8 mouse cellular contexts compared by ENCODE assay signal in the genomic region with DNA sequence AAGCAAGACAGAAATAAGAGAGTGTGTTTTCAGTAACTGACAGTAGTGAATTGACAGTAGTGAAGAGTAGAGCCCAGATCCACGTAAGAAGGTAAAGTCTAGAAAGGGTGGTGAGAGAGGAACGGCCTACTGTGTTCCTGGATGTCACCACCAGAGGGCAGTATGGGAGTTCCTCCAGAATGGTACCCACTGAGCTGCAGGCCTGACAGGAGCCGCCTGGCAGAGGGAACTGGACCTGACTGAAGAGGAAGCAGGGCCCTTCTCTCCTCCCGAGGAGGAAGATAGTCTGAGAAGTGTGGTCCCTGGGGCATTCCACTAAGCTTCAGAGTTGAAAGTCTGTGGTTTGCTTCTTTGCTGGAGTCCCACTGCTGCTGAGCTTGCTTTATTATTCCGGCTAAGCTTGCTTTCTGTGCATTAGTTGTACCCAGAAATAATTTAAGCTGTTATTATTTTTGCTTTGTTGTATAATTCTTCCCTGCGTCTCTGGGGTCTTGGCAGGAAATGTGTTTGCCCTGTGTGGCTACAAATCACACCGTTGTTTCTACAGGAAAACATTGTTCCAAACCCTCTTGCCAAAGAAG. TPM values are rescaled to one million over a fixed set of nuclear protein-coding genes. Genes with fewer than 3 reads are reported as not detected.
DNase-seq lines count a peak whose midpoint lies in the region; ATAC-seq and TF ChIP-seq lines count a peak whose summit lies in the region.

No protein-coding gene starts in this region.

- H3K9ac ChIP-seq in embryonic facial prominence, embryonic 12.5 days, result no peak overlapping the region
- H3K9ac ChIP-seq in limb, embryonic 14.5 days (ENCODE audit: low read depth, low read length, severe bottlenecking), result no peak overlapping the region
- no peak overlapping the region for H3K9ac ChIP-seq in midbrain, postnatal 0 days (replicated peaks; ENCODE audit: low read length, poor library complexity, severe bottlenecking)

- 27% methylated on average over 7 of the region's 7 CpGs for WGBS in embryonic facial prominence, embryonic 12.5 days
- 28% methylated on average over 7 of the region's 7 CpGs for WGBS in limb, embryonic 14.5 days
- 26% methylated on average over 7 of the region's 7 CpGs for WGBS in midbrain, postnatal 0 days

- no peaks in the 10 kb centered on the region for H3K9me3 ChIP-seq in embryonic facial prominence, embryonic 12.5 days
- H3K9me3 ChIP-seq in limb, embryonic 14.5 days (ENCODE audit: control insufficient read depth, low read length), result no peaks in the 10 kb centered on the region
- H3K9me3 ChIP-seq in midbrain, postnatal 0 days (ENCODE audit: low read length), result no peaks in the 10 kb centered on the region

- H3K27me3 ChIP-seq in embryonic facial prominence, embryonic 12.5 days, result no peaks in the 10 kb centered on the region
- H3K27me3 ChIP-seq in limb, embryonic 14.5 days (ENCODE audit: control insufficient read depth, insufficient read depth, low read length), result no peaks in the 10 kb centered on the region
- H3K27me3 ChIP-seq in midbrain, postnatal 0 days (ENCODE audit: insufficient read depth, low read length), result no peaks in the 10 kb centered on the region

- 0 out of 2 replicates have a peak, but pooled peaks cover 4% of the 10 kb centered on the region for H3K4me1 ChIP-seq in embryonic facial prominence, embryonic 12.5 days
- no peaks in the 10 kb centered on the region for H3K4me1 ChIP-seq in limb, embryonic 14.5 days (ENCODE audit: control insufficient read depth, insufficient read depth, low read length)
- no peaks in the 10 kb centered on the region for H3K4me1 ChIP-seq in midbrain, postnatal 0 days (ENCODE audit: insufficient read depth, low read length)

- peak; percentile 77; the same call in 1 of the 2 replicates for ATAC-seq in embryonic facial prominence, embryonic 12.5 days (ENCODE audit: insufficient number of reproducible peaks, insufficient read depth, low FRiP score, low TSS enrichment)
- ATAC-seq in limb, embryonic 14.5 days (ENCODE audit: low FRiP score, low read depth), result peak; percentile 85
- ATAC-seq in midbrain, postnatal 0 days (ENCODE audit: low FRiP score), result peak; percentile 74

- no peak for TF ChIP-seq POLR2A in limb, embryonic 14.5 days (IDR thresholded peaks at IDR 0.05; ENCODE audit: borderline replicate concordance, extremely low read depth, insufficient read depth, insufficient read length)

- DNase-seq in 416B (ENCODE audit: low read depth), result peak; percentile 90
- DNase-seq in adrenal gland, postnatal 14 days, result peak; percentile 91
- peak; percentile 81 to 82 for DNase-seq in heart, adult 9 months (ENCODE audit: low spot score in 2 of 2)
- peak; percentile 82 to 86 for DNase-seq in kidney, adult 8-10 months
- peak; percentile 89 for DNase-seq in limb, embryonic 14.5 days (ENCODE audit: low spot score)
- peak; percentile 91 for DNase-seq in midbrain, postnatal 0 days (ENCODE audit: low spot score)
- DNase-seq in spleen, postnatal 14 days (ENCODE audit: low spot score in 2 of 2), result peak; percentile 56 to 77

- peaks cover 7% of the 10 kb centered on the region; the same call in 1 of the 2 replicates for H3K36me3 ChIP-seq in embryonic facial prominence, embryonic 12.5 days
- peaks cover 3% of the 10 kb centered on the region; the same call in 1 of the 2 replicates for H3K36me3 ChIP-seq in limb, embryonic 14.5 days (ENCODE audit: control insufficient read depth, insufficient read depth, low read length)
- peaks cover 34% of the 10 kb centered on the region for H3K36me3 ChIP-seq in midbrain, postnatal 0 days (ENCODE audit: insufficient read depth, low read length)

- no peak overlapping the region for H3K4me3 ChIP-seq in embryonic facial prominence, embryonic 12.5 days
- no peak overlapping the region for H3K4me3 ChIP-seq in limb, embryonic 14.5 days (replicated peaks; ENCODE audit: low read length)
- H3K4me3 ChIP-seq in midbrain, postnatal 0 days (ENCODE audit: low read depth, low read length), result no peak overlapping the region

- peak; percentile 89 for TF ChIP-seq CTCF in midbrain, postnatal 0 days (IDR thresholded peaks at IDR 0.05)

- no peak overlapping the region for H3K4me2 ChIP-seq in embryonic facial prominence, embryonic 12.5 days (replicated peaks)
- H3K4me2 ChIP-seq in limb, embryonic 14.5 days (replicated peaks; ENCODE audit: low read depth, low read length, severe bottlenecking), result no peak overlapping the region
- H3K4me2 ChIP-seq in midbrain, postnatal 0 days (ENCODE audit: low read depth, low read length, poor library complexity, severe bottlenecking), result no peak overlapping the region

- H3K27ac ChIP-seq in embryonic facial prominence, embryonic 12.5 days, result peak overlapping the region; percentile 36; the same call in 1 of the 2 replicates
- no peak overlapping the region for H3K27ac ChIP-seq in limb, embryonic 14.5 days (replicated peaks; ENCODE audit: low read depth, low read length)
- no peak overlapping the region for H3K27ac ChIP-seq in midbrain, postnatal 0 days (ENCODE audit: low read depth, low read length)

RNA-seq across cellular contexts. Expression of gene Lsm10, which starts 10.3 kb away (rescaled TPM):
- 17.9 and 20.6 TPM in 2 replicates for total RNA-seq in adrenal gland, postnatal 14 days (2021)
- 42.8 and 45.3 TPM in 2 replicates for polyA plus RNA-seq in embryonic facial prominence, embryonic 12.5 days (2016; fragmentation: Nextera tagmentation; extraction: Ambion mirVana)
- polyA plus RNA-seq in limb, embryonic 14.5 days (2012; rRNA removed), result 44.0 and 50.4 TPM in 2 replicates
- 53.7 and 54.3 TPM in 2 replicates for polyA plus RNA-seq in limb, embryonic 14.5 days (2014; fragmentation: Nextera tagmentation; extraction: Ambion mirVana)
- 27.0 and 28.6 TPM in 2 replicates for total RNA-seq in midbrain, postnatal 0 days (2014; rRNA removed)
- 47.7 and 49.3 TPM in 2 replicates for polyA plus RNA-seq in midbrain, postnatal 0 days (2015; fragmentation: Nextera tagmentation; extraction: Ambion mirVana)

RNA-seq across cellular contexts. Expression of gene Stk40, which starts 17.7 kb away (rescaled TPM):
- 39.2 and 48.2 TPM in 2 replicates for total RNA-seq in adrenal gland, postnatal 14 days (2021)
- polyA plus RNA-seq in embryonic facial prominence, embryonic 12.5 days (2016; fragmentation: Nextera tagmentation; extraction: Ambion mirVana), result 45.7 and 48.0 TPM in 2 replicates
- 21.3 and 25.5 TPM in 2 replicates for polyA plus RNA-seq in limb, embryonic 14.5 days (2012; rRNA removed)
- polyA plus RNA-seq in limb, embryonic 14.5 days (2014; fragmentation: Nextera tagmentation; extraction: Ambion mirVana), result 27.9 and 29.1 TPM in 2 replicates
- total RNA-seq in midbrain, postnatal 0 days (2014; rRNA removed), result 18.0 and 21.2 TPM in 2 replicates
- polyA plus RNA-seq in midbrain, postnatal 0 days (2015; fragmentation: Nextera tagmentation; extraction: Ambion mirVana), result 16.9 and 17.4 TPM in 2 replicates

RNA-seq across cellular contexts. Expression of gene Oscp1, which starts 27.7 kb away (rescaled TPM):
- total RNA-seq in adrenal gland, postnatal 14 days (2021), result 5.2 and 5.8 TPM in 2 replicates
- 15.8 and 21.7 TPM in 2 replicates for polyA plus RNA-seq in embryonic facial prominence, embryonic 12.5 days (2016; fragmentation: Nextera tagmentation; extraction: Ambion mirVana)
- 5.3 and 5.8 TPM in 2 replicates for polyA plus RNA-seq in limb, embryonic 14.5 days (2012; rRNA removed)
- polyA plus RNA-seq in limb, embryonic 14.5 days (2014; fragmentation: Nextera tagmentation; extraction: Ambion mirVana), result 13.2 and 13.8 TPM in 2 replicates
- total RNA-seq in midbrain, postnatal 0 days (2014; rRNA removed), result 19.1 and 34.3 TPM in 2 replicates
- polyA plus RNA-seq in midbrain, postnatal 0 days (2015; fragmentation: Nextera tagmentation; extraction: Ambion mirVana), result 47.7 and 50.2 TPM in 2 replicates

RNA-seq across cellular contexts. Expression of gene Mrps15, which starts 39.4 kb away (rescaled TPM):
- total RNA-seq in adrenal gland, postnatal 14 days (2021), result 77.6 and 79.9 TPM in 2 replicates
- polyA plus RNA-seq in embryonic facial prominence, embryonic 12.5 days (2016; fragmentation: Nextera tagmentation; extraction: Ambion mirVana), result 158 TPM in 2 replicates
- polyA plus RNA-seq in limb, embryonic 14.5 days (2012; rRNA removed), result 78.0 and 83.5 TPM in 2 replicates
- 139 and 140 TPM in 2 replicates for polyA plus RNA-seq in limb, embryonic 14.5 days (2014; fragmentation: Nextera tagmentation; extraction: Ambion mirVana)
- 53.8 and 73.2 TPM in 2 replicates for total RNA-seq in midbrain, postnatal 0 days (2014; rRNA removed)
- 137 and 151 TPM in 2 replicates for polyA plus RNA-seq in midbrain, postnatal 0 days (2015; fragmentation: Nextera tagmentation; extraction: Ambion mirVana)
